Mouse (Mus musculus): Measurements from ENCODE around the gene Grip1.

Grip1 gene

DNA sequence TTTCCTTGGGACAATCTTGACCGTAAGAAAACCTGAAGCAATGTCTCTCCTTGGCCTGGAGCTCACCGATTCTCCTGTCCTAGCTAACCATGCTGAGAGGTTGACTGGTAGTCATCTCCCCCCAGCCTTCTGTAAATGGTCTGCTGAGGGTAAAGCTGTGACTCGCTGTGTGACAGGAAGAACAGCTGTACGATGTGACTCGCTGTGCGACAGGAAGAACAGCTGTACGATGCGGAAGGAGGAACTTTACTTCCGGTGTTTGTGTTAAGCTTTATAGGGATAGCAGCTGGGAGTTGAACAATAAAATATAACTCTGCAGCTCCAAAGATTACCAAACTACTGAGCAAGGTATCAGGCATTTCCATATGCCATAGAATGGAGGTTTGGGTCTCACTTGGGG is 119.5 kb downstream of the Grip1 start:
- DNase-seq (ENCODE audit: low read depth, low spot score), result no peak

DNA sequence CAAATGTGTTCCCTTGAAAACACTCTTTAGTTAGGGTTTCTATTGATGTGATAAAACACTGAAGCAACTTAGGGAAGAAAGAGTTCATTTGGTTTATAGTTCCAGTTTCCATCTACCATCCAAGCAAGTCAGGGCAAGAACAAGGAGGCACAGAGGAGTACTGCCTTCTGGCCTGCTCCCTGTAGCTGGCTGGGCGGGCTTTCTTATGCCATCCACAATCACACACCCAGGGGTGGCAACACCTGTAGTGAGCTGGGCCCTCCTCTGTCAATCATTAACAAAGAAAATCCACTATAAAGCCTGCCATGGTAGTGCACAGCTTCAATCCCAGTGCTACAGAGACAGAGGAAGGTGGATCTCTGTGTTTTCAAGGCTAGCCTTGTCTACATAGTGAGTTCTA is 122.2 kb downstream of the Grip1 start:
- no peak for DNase-seq (ENCODE audit: low read depth, low spot score)

DNA sequence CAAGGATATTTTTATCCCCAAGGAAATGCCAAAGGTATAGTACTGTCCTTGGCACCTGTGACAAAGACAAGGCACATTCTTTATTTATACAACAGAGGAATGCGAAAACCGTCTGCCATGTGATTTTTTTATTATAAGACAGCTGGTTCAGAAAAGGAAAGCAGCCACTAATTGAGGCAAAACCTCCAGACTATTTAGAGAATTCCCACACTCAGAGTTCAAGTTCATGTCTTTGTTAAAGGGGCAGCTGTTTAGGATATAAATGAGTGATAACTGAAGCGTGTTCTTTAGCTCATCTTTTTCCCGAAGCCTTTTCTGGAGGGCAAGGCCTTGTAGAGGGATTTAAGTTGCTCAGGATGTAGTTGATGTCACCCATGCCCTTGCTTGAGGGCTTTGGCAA is 126.4 kb downstream of the Grip1 start:
- DNase-seq (ENCODE audit: low read depth, low spot score), result no peak

DNA sequence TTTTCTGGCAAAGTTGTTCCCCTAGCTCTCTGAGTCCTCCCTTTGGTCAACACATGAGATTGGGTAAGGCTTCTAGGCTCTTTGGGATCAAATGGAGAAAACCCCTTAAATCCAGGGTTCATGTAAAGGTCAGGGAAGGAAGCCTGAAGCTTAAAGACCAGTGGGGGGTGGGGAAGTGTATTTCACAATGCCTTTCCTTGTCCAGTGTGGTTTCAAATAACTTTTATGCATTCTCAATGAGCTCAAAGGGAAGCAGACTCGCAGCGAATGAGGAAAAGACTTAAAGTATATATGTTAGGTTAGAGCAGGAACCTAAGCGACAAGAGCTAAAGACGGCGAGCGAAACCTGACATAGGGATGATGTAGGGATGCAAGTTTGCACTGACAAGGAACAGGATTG is 131.0 kb downstream of the Grip1 start:
- peak; percentile 56 for DNase-seq (ENCODE audit: low read depth, low spot score)

DNA sequence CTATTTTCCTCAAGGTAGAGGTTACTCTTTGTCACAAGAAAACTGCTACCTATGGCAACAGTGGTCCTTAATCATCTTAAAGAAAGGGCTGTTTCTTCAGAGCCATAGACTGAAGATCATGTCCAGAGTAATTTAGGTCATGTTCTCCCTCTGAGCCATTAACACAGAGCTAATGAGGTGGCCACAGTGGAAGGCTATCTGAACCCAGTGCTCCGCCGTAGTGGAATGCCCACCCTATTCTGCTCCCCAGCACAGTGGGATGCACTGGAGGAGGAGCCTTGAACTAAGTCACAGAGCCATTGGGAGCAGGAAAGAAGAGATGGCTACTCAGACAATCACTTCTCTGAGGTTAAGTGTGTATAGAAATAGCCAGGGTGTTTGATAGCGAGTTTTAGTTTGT is 133.3 kb downstream of the Grip1 start:
- DNase-seq (ENCODE audit: low read depth, low spot score), result no peak

DNA sequence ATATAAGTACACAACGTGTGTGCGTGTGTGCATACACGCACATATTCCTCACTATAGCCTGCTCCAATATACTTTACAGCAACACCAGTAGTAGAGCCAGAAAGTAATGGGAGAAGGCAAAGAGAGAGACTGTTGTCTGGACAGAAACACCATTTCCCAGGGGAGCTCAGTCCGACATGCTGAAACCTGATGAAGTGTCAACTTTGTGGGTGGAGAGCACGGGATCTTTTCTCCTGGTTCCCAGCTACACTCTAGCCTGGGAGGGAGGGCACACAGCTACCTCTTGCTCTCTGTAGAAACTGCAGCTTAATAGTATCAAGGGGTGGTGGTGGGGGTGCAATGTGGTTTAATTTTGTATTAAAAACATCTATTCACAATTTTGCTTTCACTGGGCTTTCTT is 143.2 kb downstream of the Grip1 start:
- no peak for DNase-seq (ENCODE audit: low read depth, low spot score)

DNA sequence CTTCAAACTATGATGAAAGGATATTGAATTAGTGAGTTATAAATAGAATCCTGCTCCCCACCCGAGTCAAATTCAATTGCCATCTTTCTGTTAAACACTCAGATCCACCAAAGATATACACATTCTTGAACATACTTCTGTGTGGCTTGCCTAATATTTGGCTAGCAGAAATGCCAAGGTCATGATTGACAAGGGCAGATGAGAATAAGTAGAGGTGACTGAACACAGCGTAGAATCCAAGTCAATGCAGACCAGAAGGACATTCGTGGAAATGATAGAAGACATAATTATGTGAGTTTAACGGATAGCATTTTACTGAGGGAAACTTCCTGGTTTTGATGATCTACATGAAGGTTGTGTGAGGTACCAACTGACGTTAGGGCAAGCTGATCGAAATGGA is 153.9 kb downstream of the Grip1 start:
- no peak for DNase-seq (ENCODE audit: low read depth, low spot score)

DNA sequence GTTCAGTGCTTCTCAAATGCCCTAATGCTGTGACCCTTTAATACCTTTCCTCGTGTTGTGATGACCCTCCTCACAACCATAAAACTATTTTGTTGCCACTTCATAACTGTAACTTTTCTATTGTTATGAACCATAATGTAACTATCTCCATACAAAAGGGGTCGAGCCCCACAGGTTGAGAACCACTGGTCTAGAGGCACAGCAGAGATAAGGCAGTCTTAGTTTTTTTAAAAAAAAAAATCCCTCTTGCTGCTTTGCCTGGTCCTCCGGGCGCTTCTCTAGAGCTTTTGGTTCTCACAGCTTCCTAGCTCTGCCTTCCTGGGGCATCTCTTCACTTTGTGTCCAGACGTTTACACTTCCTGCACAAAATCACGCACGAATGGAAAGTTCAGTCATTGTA is 155.4 kb downstream of the Grip1 start:
- DNase-seq (ENCODE audit: low read depth, low spot score), result no peak

DNA sequence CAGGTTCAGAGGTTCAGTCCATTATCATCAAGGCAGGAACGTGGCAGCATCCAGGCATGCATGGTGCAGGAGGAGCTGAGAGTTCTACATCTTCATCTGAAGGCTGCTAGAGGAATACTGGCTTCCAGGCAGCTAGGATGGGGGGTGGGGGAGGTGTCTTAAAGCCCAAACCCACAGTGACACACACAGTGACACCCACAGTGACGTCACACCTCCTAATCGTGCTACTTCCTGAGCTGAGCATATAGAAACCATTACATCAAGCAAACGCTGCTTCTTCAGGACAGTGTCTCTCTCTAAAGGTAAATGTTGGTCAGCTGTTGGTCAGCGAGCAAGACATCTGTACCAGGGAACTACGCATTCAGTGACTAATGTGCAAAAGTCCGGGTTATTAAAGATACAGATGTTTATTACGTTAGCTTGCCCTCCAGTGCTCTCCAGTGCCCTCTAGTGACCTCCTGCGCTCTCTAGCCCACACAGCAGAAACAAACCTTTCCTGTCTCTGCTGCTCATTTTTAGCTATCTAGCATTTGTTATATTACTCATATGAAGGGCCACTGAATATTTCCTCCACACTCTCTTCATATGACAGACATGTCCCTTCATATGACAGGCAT is 156.8 kb downstream of the Grip1 start:
- peak; percentile 28 for DNase-seq (ENCODE audit: low read depth, low spot score)

DNA sequence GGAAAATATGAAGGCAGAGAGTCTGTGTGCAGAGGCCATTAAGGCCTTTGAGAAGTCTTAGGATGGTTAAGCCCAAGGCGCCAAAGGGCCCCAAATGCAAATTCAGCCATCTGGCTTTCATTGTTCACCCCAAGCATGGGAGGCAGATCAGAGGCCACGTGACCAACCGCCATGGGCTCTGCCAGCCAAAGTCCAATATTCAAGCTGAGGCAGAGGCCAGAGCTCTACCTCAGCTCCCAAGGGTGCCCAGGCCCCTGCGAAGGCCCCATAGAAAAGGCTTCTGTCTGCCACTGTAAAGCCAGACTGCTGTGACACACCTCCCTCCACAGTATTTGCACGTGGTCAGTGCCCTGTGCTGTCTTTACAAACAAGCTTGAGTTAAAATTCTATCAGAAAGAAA is 158.4 kb downstream of the Grip1 start:
- DNase-seq (ENCODE audit: low read depth, low spot score), result no peak

DNA sequence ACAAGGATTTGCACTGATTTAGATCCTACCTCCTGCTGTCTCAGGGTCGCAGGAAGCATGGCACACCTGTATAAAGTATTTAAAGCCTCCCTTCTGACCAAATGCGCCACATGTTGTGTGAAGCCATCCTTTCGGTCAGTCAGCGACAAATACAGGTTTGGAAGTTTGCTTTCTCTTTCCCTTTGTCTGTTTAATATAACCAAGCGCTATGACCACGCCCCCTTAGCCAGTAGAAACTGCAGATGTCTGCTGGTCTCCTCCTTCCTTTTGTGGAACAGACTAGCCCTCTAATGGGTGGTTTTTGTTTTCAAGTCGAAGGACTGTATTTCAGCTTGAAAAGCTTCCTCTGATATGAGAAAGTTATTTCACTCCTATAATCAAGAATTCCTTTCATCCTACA is 161.1 kb downstream of the Grip1 start:
- DNase-seq (ENCODE audit: low read depth, low spot score), result no peak

DNA sequence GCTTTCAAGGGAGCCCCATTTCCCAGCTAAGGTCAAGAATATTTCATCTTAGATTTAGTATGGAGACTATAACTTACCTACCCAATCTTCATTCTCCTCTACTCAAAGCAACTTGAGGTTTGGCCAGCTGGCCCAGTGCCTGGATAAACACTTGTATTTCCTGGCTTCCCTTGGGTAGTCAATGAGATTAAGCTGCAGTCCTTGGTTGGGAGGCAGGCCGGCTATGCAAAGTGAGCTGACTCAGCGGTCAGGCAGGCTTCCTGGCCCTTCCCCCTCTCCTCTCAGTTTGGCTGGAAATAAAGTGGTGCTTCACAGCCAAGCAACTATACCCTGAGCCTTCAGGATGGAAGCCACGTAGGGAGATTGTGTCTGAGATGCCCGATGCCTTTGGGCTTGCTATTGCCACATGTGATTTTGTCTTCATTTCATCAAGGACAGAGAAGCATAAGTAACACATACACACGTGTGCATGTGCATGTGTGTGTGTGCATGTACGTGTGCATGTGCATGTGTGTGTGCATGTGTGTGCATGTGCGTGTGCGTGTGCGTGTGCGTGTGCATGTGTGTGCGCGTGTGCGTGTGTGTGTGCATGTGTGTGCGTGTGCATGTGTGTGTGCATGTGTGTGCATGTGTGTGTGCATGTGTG is 161.7 kb downstream of the Grip1 start:
- DNase-seq (ENCODE audit: low read depth, low spot score), result peak; percentile 50

DNA sequence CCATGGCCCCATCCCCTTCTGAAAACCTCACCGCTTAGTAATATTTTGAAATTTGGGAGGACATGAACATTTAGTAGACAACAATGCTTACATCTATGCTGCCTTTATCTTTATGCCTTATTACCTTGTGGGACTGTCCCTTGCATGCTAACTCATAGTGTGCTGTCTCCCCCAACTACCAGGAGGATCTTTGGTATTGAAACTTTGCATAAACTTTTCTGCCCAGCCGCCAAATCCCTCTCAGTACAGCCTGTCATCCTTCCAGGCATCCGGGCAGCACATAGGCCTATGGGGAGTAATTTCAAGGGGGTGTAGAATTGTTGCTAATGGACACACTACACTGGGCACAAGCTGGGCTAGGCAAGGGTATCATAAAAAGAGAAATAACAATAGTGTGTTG is 162.4 kb downstream of the Grip1 start:
- no peak for DNase-seq (ENCODE audit: low read depth, low spot score)

DNA sequence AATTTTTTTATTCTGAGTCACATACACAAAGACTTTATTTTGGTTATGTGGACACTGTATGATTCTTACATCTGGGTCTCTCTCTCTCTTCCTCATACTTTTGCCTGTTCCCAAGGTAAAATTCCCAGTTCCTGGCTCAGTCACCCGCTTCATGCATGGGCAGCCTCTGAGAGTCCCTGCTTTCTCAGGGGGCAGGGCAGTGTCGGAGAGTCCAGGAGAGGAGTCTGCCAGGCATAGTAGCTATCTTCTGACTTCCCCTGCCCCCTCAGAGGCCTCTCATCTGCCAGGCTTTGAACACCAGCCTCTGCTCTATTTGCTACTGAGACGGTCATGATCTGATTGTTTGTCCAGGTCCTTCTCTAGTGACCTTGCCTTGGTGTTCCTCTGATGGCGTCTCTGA is 175.0 kb downstream of the Grip1 start:
- DNase-seq (ENCODE audit: low read depth, low spot score), result no peak

DNA sequence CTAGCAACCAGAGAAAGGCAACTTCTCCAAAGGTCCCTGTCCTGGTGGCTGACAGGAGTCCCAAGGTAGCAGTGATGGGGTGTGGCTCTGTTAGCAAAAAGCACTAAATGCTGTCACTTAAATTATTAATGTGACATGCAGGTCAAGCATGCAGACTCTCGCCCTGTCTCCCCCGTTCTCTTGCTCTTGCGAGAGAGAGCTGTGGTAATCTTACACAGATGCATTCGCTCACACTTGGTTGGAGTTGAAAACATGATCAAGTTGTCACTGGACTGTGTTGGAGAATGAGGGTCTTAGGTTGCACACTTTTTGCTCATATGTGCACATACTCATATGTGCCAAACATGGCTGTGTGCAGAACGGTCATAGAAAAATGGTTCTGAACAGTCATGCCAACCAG is 176.8 kb downstream of the Grip1 start:
- DNase-seq (ENCODE audit: low read depth, low spot score), result no peak

DNA sequence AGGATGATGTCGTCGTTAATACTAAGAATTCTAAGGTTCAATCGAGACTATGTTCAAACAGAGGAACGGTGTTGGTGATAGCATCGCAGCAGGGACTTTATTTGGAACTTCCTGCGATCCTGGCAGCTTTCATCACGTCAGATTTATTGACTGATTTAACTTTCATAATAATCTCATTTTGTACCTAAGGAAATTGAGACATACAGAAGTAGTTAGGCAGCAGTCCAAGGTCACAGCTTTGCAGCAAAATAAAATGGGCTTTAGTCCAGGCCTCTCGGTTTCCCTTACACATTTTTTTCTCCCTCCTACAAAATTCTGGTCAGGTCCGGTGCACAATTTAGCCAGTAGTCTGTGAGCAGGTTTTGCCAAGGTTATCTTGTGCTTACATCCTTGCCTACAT is 178.3 kb downstream of the Grip1 start:
- DNase-seq (ENCODE audit: low read depth, low spot score), result no peak

DNA sequence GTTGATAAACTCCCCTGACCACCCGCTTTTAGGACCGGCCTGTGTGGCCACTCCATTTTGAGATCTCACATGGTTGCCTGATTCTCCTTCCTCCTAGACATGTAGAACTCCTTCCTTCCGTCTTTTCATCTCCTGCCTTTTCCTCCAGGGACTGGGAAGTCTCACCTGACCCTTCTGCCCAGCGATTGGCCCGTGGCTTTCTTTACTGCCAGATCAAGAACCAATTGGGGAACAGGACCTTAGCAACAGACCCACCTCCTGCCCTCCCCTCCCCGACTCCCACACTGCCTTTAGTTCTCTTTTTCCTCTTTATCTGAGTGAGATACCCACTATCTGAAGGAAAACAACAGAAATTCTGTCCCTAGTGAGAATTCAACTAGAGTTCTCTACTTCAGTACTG is 180.9 kb downstream of the Grip1 start:
- DNase-seq (ENCODE audit: low read depth, low spot score), result no peak

DNA sequence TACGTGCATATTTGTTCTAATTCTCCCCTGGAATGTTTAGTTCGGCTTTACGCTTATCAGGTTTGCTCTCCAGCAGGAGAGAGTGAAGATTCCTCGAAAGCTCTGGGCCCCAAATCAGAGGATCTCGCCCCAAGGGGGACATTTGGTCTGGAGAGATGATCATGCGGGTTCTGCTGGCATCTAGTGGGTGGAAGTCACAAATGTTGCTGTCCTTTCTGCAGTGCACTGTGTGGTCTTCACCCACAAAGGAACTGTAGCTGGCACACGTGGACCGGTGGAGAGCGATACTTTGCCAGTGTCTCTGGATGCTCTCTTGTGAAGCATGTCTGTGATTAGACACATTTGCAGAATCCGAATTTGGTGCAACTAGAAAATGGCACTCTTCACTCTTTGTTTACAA is 186.9 kb downstream of the Grip1 start:
- no peak for DNase-seq (ENCODE audit: low read depth, low spot score)

DNA sequence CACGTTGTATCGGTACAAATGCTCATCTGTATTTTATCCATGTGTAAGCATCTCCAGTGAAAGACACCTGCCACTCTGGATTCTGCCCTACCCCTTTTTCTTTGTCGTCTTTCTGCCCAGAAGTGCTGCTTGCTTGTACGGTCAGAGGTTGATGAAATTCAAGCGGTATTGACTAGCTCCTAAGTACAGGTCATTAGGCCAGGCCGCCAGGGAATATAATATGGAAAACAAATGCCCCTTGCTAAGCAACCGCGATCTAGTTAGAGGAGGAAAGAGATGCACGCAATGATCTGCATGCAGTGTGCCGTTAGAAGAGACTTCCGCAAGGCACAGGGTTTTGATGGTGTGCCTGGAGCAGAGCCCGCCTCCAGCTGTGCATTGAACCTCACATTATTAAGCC is 187.4 kb downstream of the Grip1 start:
- no peak for DNase-seq (ENCODE audit: low read depth, low spot score)

DNA sequence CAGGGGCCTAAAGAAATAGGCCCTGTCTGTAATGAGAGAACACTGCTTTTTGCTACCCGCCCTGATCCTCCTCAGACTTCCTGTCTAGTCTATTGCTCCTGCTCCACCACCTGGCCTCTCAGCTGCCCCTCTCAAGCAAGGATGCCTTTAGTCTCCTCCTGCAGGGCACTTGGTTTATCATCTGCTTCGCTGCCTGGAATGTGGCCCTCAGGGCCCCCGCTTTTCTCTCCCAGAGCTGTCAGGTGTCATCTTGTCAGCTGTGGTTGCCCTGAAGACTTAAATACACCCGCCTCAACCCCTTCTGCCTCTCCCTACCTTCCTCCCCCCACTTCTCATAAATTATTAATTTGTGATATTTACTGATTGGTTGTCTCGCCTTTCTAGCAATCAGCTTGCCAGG is 190.7 kb downstream of the Grip1 start:
- DNase-seq (ENCODE audit: low read depth, low spot score), result no peak

DNA sequence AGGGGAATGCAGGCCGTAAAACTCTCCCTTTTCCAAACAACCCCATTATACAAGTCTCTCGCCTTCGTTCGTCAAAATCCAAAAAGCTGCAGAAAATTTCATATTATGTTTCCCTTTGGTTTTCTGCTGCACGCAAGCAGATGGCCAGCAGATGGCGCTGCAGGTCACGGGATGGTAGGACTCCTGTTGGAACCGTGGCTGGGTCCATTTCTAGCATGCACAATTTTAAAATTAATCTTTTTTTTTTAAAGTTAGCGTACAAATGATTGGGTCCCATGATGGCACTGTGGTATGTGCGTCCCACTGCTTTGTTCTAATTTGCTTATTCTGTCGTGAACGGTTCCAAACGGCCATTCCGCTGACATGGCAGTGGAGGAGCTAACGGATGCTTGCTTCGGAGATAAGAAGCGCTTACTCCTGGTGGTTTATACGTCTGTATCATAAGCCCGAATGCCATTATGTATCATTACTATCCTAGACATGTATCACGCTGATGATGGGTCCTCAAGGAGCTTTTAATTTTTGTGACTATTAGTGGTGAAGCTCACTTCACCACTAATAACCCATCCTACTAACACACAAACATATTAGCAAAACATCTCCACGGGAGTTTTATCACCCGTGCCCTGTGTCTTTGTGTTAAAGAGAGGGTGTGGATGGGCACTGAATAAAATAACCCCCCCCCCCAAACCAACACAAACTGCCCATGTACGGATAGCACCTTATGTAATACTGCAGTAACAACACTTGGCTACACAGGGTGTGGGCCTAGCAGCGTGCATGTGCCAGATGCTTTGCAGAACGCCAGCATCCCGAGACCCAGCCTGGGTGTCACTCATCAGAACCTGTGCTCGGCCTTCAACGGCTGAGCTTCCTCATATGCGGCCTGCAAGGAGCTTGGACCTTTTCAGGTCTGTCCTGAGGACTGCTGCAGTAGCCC is 193.1 kb downstream of the Grip1 start:
- DNase-seq (ENCODE audit: low read depth, low spot score), result peak; percentile 46

DNA sequence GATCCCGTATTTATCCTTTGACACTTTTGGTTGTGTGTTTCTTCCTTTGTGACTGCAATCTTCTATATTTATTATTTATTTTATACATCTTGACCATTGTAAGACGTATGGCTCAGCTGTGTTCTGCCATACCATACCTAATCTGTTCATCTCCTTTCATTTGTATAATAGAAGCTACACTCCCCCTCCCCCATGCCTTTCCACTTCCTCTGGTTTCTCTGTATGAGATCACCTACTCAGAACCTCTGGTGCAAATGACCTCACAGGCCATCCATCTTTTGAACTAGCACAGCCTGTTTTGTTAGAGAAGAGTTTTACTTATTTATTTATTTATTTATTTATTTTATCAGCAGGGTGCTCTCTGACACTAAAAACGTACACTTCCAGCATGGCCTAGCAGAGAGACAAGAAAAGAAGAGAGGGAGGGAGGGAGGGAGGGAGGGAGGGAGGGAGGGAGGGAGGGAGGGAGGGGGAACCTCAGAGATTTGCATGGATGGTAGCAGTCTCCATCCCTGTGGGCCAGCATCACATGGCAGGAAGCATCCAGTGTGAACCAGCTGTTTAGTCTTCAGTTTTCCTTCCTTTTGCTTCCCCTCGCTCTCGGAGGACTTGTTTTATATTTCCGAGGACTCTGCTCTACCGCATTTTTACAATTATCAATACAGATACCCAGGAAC is 207.2 kb downstream of the Grip1 start:
- DNase-seq (ENCODE audit: low read depth, low spot score), result no peak

Measured in R1 (cell line).